Mouse (Mus musculus) right cerebral cortex, adult 18-20 months (tissue): ENCODE measurements around the gene Igf1r.

Source experiments
- DNase-seq: peaks from one replicate; pipeline ENCODE4 v3.0.0; 2022; ENCODE audit warnings: mixed read lengths

The Igf1r gene

DNA sequence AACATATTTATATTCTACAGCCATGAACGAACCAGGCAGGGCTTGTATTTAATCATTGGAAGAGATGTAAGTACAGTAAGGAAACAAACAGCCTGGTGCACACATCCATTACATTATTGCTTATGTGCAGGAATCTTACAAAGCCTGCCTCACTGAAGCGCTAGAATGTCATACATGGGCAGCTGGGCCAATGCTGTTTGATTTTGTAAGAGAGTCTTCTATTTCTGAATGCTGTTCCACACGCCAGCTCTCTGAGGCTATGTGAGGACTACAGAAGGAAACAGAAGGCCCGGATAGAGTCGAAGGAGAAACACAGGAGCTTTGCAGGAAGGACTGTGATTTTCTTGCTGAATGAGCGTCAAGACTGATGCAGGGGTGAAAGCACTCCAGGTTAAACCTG, 136.2 kb downstream of the Igf1r start:
- peak; percentile 70 for DNase-seq

DNA sequence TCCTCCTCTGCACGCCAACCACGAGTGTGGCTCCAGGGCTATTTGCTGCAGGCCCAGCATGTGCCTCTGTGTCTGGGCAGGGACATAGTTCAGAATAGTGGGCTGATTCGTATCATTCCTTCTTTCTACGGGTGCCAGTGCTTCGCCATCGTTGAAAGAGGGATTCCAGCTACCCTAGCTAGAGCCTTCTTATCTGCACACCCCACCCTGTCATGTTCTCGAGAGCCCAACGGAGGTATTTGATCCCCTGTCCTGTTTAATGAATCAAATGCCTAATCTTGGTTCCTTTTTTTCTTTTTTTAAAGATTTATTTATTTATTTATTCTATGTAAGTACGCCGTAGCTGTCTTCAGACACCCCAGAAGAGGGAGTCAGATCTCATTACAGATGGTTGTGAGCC, 137.1 kb downstream of the Igf1r start:
- no peak for DNase-seq

DNA sequence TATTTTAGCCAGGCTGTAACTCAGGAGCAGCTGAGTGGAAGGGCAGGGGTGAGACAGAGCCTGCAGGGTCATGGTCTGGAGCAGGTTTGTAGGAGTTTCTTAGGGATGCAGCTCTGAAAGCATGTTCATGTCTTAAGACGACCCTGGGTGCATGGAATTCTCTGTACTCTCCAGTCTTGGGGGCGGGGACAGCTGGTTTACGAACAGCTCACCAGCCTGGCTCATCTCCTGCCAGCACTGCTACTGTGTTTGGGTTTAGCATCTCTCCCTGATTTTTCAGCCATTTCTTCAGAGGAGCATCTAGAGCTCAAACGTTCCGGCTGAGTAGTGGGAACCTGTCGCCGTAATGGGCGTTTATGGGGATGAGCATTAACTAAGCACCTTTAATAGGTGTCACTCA, 137.9 kb downstream of the Igf1r start:
- peak; percentile 48 for DNase-seq

DNA sequence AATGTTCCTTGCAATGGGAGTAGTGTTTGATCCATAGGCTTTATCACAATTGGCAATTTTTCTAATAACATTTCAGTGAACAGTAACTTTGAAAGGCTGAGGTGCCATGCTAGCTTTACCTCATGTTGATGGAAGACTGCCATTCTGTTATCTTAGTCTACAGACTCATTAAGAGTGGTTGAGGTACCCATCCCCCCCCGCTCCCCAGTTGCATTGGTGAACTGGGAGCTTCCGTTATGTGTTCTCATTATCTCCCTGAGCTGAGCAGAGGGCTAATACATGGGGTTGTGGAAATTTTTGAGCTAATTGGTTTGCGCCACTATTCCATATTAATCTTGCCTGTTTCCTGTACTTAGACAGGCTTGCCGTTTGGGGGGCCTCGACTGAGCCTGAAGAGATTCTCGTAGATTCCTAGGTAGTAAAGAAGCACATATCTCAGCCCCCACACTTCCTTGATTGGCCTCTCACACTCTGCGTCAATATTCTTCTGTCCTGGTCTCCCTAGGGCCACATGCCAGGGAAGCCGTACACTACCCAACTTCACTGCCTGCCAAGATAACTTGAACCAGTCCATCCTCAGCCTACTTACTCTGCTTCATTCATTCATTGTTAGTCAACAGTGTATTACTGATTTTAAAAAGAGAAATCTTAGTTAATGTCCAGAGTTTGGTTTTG, 139.8 kb downstream of the Igf1r start:
- DNase-seq: no peak

DNA sequence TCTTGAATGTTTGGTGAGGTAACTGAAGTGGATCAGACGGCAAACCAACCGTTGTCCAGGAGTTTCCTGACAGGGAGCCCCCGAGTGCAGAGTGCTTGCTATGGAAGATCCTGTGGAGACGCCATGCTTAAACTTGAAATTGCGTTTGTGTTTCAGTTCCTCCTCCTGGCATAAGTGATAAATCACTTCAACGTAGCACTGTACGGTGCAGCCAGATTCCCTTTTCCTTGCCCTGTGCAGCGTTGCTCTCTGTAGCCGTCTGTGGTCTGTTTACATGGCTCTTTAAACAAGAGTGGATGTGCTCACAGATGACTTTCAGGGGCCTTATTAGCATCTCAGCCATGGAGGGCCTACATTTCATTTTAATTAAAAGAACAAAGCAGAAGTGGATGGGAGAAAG, 141.2 kb downstream of the Igf1r start:
- DNase-seq: no peak

DNA sequence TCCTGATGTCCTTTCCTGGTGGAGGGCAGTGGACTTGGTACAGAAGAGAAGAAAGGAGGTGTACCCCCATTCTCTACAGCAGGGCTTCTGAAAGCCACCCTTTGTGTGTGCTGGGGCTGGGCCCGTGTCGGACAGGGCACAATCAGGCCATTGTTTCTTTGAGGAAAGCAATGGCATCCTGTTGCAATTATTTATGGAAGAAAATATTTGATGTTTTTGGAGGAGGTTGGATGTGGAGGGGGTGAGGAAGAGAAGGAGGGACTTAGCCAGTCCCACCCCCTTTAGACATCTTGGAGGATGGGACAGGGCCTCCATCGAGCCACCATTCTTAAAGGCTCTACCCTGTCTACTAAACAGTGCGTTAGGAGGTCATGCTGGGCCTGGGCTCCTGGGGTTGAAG, 142.9 kb downstream of the Igf1r start:
- no peak for DNase-seq

DNA sequence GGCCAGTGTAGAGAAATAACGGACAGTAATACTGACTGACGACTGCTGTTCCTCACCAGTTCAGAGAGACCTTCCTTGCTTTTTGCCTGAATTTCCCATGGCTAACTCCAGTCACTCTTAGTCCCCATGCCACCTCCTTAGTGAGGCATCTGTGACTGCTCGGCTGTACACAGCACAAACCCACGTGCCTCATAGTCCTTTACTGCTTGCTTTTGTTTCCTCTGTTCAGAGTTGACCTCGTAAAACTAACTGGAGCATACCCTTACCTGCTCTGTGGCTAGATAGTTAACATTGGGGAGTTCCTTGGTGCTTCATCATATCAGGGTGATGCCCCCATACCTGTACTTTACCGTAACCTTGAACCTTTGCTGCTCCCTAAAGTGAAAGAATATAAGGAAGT, 143.8 kb downstream of the Igf1r start:
- no peak for DNase-seq

DNA sequence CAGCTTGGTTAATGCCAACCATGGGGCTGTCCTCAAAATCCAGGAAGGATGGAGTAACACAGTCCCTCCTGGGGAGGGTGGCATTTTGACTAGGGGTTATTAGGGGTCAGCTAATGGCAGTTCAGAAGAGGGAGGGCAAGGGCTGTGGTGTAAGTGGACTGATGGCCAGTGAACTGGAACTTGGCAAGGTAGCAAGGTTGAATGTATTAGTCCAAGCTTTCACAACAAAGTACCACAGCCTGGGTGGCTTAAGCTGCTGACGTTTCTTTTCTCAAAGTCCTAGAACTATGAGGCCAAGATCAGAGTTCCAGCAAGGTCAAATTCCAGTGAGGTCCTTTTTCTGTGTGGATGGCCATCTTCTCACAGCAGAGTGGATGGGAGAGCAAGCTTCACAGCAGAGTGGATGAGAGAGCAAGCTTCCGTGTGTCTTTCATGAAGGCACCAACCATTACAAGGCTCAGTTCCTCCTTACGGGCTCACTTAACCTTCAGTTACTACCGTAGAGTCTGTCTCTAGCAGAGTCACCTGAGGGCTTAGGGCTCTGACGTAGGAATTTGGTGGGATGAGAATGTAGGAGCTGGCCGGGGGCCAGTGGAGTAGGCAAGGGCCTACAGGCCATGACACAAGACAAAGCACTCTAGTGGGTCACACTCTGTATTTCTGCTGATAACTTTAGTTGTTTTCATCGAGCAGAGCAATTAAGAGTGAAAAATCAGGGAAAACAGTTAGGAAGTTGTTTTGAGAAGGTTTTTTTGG, 144.6 kb downstream of the Igf1r start:
- no peak for DNase-seq

DNA sequence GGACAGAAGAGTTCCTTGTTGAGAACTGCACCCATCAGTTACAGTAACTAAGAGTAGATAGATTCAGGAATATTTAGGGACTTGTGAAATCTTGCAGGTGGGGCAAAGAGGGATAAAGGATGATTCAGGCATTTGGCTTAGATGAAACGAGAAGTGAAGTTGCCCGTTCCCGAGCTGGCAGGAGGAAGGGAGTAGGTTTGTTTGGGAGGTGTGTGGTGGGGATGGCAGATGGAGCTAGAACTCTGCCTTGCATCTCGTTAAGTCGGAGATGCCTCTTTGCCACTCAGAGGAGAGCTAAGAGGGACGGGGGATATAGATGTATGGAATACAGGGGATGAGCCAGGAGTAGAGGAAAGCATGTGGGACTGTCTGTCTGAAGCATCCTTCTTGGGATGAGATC, 145.5 kb downstream of the Igf1r start:
- peak; percentile 83 for DNase-seq

DNA sequence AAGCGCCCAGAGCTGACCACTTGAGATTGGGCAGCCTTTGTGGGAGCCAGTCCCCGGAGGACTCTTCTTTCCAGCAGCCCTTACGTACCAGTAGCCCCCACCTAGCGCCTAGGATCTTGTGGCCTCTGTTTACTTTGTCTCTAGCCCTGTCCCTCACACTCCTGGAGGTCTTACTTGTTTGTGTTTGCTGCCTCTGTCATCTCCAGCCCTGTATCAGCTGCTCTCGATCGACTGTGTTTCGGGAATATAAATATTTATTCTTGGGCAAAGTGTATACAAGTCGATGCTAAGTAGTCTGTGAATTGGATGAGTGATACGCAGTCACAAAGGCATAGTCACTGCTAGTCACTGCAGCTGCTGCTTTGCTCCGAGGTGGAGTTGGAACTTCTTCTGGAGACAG, 147.8 kb downstream of the Igf1r start:
- DNase-seq: no peak

DNA sequence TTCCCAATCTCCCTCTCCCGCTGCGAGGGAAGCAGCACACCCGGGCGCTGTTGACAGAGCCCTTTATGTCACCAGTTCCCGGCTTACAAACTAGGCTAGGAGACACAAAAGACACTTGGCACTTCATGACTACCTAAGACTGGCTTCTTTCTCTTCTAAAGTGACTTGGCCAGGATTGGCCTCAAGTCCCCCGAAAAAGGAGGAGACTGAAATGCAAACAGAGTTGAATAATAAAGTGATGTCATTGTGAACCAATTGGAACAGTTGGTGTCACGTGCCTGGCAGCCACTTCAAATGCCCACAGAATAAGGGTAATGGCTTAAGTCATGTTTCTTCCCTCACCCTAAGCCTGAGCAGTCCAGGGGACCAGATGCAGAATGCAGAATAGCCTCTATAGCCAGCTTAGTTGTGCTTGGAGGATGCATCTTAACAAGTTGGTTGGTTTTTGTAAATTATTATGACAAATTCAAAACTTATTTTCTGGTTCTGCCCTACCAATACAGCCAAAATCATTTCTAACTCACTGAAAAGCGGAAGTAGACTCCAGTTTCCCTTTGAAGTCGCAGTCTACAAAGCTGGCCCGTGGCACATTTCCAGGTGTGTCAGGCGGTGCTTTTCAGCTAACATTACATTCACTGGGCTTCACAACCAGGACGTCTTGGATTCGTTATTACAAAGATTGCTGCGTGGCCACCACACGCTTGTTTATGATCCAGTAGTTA, 150.0 kb downstream of the Igf1r start:
- peak; percentile 34 for DNase-seq

DNA sequence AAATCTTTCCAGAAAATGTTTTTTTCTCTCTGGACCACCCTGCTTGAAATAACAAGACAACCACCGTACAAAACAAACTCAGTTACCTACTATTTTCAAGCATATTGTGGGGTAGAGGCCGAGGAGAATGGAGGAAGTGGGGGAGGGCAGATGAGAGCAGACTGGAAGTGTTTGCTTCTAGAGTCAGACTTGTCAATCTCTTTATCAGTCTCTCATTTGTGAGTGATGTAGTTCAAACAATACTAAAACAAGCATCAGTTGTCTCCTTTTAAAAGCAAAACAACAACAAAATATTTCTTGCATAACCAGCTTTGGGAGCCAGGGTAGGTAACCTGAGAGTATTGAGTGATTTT, 150.5 kb downstream of the Igf1r start:
- no peak for DNase-seq

DNA sequence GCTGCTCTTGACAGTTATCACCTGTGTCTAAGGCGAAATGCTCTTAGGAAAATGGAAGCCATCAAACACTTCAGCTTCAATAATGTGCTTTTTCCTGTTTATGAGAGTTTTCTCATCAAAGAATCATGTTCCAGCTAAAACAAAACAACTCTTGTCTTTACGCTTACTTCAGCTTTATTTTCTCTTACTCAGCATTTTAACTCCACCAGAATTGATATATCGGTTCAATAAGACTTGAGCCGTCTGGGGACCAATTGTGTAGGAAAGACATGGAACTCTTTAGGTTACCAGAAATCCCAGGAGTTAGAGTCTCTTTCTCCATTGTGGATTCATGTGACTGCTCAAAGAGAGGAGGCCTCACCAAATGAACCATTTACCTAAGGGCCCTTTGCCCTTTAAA, 158.9 kb downstream of the Igf1r start:
- no peak for DNase-seq

DNA sequence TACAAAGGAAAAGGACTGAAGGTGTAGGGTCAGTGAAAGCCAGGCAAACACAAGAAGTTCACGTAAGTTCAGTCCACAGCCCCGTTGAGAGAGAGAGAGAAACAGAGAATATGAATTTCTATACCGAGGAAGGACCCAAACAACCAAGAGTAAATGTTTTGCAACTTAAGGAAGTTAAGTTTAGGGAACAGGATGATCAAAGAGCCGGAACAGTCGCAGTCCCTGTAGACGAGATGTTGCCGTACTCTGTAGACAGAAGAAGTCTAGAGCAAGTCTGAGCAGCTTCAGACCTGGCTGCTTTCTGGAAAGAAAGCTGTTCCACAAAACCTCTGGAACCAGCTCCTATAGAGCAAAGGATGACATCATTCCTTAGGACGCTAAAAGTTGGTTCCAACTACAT, 160.0 kb downstream of the Igf1r start:
- no peak for DNase-seq

DNA sequence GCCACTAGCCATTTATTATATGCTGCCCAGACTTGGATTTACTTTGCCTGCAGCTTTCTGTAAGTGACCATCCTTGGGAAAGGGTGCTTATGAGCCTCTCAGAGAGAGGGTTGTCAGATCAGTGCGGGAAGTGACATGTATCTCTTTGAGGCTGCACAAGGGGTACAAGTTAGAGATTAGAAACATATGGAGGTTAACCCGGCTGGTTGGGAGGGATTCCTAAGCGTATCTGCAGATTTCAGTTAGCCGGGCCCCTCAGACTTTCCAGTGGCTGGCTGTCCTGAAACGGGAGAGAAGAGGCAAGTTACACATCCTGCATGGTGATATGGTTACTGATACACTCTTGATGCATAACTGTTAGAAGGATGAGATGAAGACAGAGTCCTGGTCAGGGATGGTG, 161.7 kb downstream of the Igf1r start:
- DNase-seq: no peak

DNA sequence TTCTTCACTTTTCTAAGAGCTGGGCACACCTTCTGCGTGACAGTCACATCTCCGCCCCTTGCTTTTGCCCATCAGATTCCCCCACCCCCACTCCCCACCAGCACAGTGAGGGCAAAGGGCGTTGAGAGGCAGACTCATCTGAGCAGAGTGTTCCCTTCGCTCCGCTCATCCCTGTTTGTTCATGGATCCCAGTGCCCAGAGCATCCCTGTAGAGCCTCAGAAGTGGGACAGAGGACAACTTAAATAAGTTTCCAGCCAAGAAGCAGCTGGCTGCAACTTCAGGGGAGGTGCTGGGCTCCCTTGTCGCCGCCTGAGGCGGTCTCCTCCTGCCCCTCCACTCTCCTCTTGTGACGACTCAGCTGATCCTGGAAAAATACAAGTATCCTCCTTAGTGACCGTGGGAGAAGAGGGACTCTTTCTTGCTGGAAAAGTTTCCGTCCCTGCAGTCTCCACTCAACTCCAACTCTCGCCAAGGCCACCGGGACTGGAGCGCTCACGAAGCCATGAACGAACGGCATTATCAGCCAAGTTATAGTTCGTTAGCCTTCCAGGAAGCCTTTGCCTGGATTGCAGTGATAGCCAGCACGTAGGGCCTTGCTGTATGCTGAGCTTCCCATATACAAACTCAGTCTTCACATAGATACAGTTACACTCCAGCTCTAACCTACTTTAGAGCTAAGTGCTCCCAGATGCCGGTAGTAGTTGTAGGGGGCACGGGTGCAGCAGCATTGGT, 162.5 kb downstream of the Igf1r start:
- DNase-seq: no peak

DNA sequence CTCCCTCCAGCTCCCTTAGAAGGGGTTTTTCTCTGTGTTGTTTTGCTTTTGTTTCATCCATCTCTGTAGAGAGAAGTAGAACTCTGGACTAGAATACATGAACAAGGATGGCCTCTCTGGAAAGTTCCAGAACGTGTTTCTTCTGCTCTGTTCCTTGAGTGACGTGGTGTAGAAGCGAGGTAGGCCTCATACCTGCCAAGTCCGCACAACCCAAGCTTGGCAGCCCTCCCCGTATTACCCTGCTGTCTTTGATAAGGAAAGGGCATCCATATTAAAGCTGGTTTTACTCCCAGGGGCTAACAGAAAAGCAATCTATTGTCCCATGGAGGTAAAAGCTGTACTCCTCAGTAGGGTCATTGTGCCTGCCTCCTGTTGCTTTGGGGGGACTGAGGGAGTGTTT, 164.9 kb downstream of the Igf1r start:
- no peak for DNase-seq

DNA sequence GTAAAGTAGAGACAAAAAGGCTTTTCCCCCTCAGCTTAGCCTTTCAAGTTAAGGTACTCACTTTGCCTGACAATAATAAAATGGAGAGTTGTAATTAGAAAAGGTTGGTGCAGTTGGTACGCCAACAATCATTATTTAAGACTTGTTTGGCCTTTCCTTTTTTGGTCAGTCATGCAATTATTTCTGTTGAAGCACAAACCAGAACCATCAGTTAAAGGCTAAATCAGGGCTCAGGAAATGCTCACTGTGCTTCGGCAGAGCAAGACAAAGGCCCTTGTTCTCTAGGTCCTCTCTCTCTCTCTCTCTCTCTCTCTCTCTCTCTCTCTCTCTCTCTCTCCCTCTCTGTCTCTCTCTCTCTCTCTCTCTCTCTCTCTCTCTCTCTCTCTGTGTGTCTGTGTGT, 165.4 kb downstream of the Igf1r start:
- no peak for DNase-seq

DNA sequence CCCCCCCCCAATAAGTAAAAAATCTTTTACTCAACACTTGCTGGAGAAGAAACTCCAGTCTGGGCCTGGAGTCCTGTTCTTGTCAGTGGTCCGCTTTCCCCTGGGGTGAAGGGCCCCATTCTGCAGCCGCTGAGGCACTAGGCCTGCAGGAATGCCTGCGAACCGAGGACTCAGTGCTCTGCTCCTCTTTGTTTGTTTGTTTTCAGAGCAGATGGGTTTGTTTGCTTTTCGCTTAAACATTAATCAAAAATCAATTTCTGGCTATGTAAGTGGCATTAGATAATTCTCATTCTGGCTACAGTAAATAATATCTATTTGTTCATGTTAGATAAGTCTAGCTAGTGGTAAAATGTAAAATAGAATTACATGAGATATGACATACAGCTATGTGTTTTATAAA, 167.0 kb downstream of the Igf1r start:
- no peak for DNase-seq

DNA sequence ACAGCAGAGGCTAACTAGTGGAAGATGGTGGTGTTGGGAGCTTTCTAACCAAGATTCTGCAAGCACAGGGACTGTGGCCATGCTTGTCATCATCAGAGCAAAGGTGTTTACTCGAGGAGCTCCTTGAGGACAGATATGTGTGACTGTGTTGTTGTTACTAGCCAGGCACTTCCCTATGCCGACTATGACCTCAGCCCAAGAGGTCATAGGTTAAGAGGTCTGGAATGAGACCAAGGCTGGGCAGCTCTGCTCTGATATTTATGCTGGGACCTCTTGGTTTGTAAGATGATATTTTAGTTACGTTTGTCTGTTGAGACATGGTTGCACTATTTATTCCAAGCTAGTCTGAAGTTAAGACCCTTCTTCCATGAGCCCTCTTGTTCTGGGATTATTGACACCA, 169.8 kb downstream of the Igf1r start:
- no peak for DNase-seq

DNA sequence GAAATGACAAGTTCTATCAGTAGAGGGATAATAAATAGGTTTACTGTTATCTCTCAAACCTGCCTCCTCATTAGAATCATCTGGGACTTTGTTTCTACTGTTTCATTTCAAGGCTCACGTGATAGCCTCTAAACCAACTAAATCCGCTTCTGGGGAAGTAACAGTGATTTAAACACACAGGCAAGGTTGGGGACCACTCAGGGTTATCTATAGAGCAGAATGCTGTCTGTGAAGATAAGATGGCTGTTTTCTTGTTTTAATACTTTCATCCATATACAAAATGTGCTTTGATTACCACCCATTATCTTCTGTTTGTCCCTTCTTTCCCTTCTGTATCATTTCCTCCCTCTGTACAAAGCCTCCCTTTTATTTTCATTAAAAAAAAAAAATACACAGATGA, 172.7 kb downstream of the Igf1r start:
- no peak for DNase-seq

DNA sequence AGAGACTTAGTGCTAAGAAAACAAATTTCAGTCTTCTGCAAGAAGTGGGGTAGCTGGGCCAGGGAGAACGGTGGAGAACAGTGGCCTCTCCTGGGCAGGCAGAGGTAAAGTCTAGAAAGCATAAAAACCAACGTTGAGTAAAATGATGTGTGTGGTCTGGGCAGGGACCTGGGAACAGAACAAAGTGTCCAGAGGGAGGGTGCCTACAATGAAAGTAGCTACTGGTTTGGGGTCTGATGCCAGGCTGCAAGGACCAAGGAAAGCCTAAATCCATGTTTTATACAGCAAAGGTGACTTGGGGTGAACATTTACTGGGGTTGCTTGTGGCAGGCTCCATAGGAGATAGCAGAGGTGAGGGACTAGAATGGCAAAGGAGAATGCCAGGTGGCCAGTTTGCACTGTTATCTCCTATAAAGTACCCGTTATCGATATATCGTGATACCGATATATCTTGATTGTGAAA, 175.2 kb downstream of the Igf1r start:
- DNase-seq: peak; percentile 63

DNA sequence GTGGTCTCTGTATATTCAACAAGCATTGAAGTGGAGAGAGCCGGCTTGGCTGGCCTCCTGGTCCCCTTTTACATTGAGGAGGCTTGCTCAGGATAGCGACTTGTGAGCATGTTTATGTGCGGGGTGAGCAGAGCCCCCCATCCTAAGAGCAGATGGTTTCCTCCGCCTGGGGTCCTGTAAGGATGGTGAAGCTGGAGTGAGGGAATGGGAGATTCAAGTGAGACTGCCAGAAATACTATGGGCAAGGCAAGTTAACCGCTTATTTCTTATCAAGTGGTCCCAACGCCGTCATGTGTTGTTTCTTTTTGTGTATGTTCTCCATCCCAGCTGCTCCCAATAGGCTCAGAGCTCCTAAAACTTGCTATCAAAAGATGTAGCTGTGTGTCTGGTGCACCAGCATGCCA, 175.6 kb downstream of the Igf1r start:
- no peak for DNase-seq
